Mouse (Mus musculus): ENCODE measurements around the gene Prss41. TPM values are rescaled to one million over a fixed set of nuclear protein-coding genes. Genes with fewer than 3 reads are reported as not detected.
A peak's percentile ranks its signal among the peaks of the same experiment; 100 is the strongest.
"Not testable (repeated sequence)": the region's sequence is repeated elsewhere in the genome, so short reads cannot be mapped to it uniquely, and the experiment has no call there.

The Prss41 gene
- 1.6 and 2.1 TPM in 2 replicates for polyA plus RNA-seq (2012; rRNA removed)
- polyA plus RNA-seq (2014; fragmentation: Nextera tagmentation; extraction: Ambion mirVana) = 0.28 and 0.78 TPM in 2 replicates

GRCm38 (mm10) chr17:23843812-23844273, at the start of gene Prss41, which contains the start of gene Prss32:
Prss41 (minus strand) TSS chr17:23844172.
Prss32 (plus strand) TSS chr17:23843855.
- Histone ChIP-seq H3K27ac (replicated peaks; ENCODE audit: low read depth, low read length) (no peak within 1 kb of the TSS), H3K9me3 (ENCODE audit: control insufficient read depth, low read length) (no peaks in the 10 kb centered on the region), H3K27me3 (ENCODE audit: control insufficient read depth, insufficient read depth, low read length) (no peaks in the 10 kb centered on the region), H3K4me2 (replicated peaks; ENCODE audit: low read depth, low read length, severe bottlenecking) (peak within 1 kb of the TSS; percentile 31), H3K9ac (ENCODE audit: low read depth, low read length, severe bottlenecking) (no peak within 1 kb of the TSS), H3K4me3 (replicated peaks; ENCODE audit: low read length) (no peak within 1 kb of the TSS), H3K4me1 (ENCODE audit: control insufficient read depth, insufficient read depth, low read length) (no peaks in the 10 kb centered on the region), H3K36me3 (ENCODE audit: control insufficient read depth, insufficient read depth, low read length) (no peaks in the 10 kb centered on the region)
- no peak for ATAC-seq (ENCODE audit: low FRiP score, low read depth)
- WGBS = 17% methylated on average over 19 of the region's 19 CpGs
- TF ChIP-seq POLR2A (IDR thresholded peaks at IDR 0.05; ENCODE audit: borderline replicate concordance, extremely low read depth, insufficient read depth, insufficient read length) = no peak
- DNase-seq (ENCODE audit: low spot score) = no peak

GRCm38 (mm10) chr17:23880576-23880975, 36.6 kb upstream of the Prss41 start, which contains the start of the genes Dcpp1 and Dcpp2:
Dcpp1 (plus strand) TSS chr17:23880876.
Dcpp2 (plus strand) TSS chr17:23880880.
- not testable (repeated sequence) for H3K4me1 ChIP-seq (ENCODE audit: control insufficient read depth, insufficient read depth, low read length); H3K36me3 ChIP-seq (ENCODE audit: control insufficient read depth, insufficient read depth, low read length); ATAC-seq (ENCODE audit: low FRiP score, low read depth); H3K4me3 ChIP-seq (replicated peaks; ENCODE audit: low read length); DNase-seq (ENCODE audit: low spot score); H3K27ac ChIP-seq (replicated peaks; ENCODE audit: low read depth, low read length); H3K4me2 ChIP-seq (replicated peaks; ENCODE audit: low read depth, low read length, severe bottlenecking); H3K9me3 ChIP-seq (ENCODE audit: control insufficient read depth, low read length); H3K27me3 ChIP-seq (ENCODE audit: control insufficient read depth, insufficient read depth, low read length); H3K9ac ChIP-seq (ENCODE audit: low read depth, low read length, severe bottlenecking)
- WGBS = 74% methylated on average over 4 of the region's 4 CpGs

- no peaks in the 10 kb centered on the region for H3K4me1 ChIP-seq (ENCODE audit: control insufficient read depth, insufficient read depth, low read length)
- TF ChIP-seq POLR2A (IDR thresholded peaks at IDR 0.05; ENCODE audit: borderline replicate concordance, extremely low read depth, insufficient read depth, insufficient read length) = no peak
- no peak for ATAC-seq (ENCODE audit: low FRiP score, low read depth)
- H3K9me3 ChIP-seq (ENCODE audit: control insufficient read depth, low read length) = no peaks in the 10 kb centered on the region
- H3K27ac ChIP-seq (replicated peaks; ENCODE audit: low read depth, low read length) = no peak overlapping the region
- WGBS = 77% methylated on average over 2 of the region's 2 CpGs
- no peak overlapping the region for H3K4me2 ChIP-seq (replicated peaks; ENCODE audit: low read depth, low read length, severe bottlenecking)
- no peaks in the 10 kb centered on the region for H3K36me3 ChIP-seq (ENCODE audit: control insufficient read depth, insufficient read depth, low read length)
- no peak overlapping the region for H3K4me3 ChIP-seq (replicated peaks; ENCODE audit: low read length)
- no peak overlapping the region for H3K9ac ChIP-seq (ENCODE audit: low read depth, low read length, severe bottlenecking)
- no peak for DNase-seq (ENCODE audit: low spot score)
- H3K27me3 ChIP-seq (ENCODE audit: control insufficient read depth, insufficient read depth, low read length) = no peaks in the 10 kb centered on the region
Observed at GRCm38 (mm10) chr17:23877166-23877565, 33.2 kb upstream of the Prss41 start.

GRCm38 (mm10) chr17:23876741-23877140, 32.8 kb upstream of the Prss41 start:
- Histone ChIP-seq H3K36me3 (ENCODE audit: control insufficient read depth, insufficient read depth, low read length) (no peaks in the 10 kb centered on the region), H3K4me3 (replicated peaks; ENCODE audit: low read length) (no peak overlapping the region), H3K27me3 (ENCODE audit: control insufficient read depth, insufficient read depth, low read length) (no peaks in the 10 kb centered on the region), H3K9me3 (ENCODE audit: control insufficient read depth, low read length) (no peaks in the 10 kb centered on the region), H3K4me1 (ENCODE audit: control insufficient read depth, insufficient read depth, low read length) (no peaks in the 10 kb centered on the region), H3K9ac (ENCODE audit: low read depth, low read length, severe bottlenecking) (no peak overlapping the region), H3K27ac (replicated peaks; ENCODE audit: low read depth, low read length) (no peak overlapping the region), H3K4me2 (replicated peaks; ENCODE audit: low read depth, low read length, severe bottlenecking) (no peak overlapping the region)
- no peak for DNase-seq (ENCODE audit: low spot score)
- no peak for ATAC-seq (ENCODE audit: low FRiP score, low read depth)
- WGBS = 45% methylated on average over 3 of the region's 3 CpGs
- no peak for TF ChIP-seq POLR2A (IDR thresholded peaks at IDR 0.05; ENCODE audit: borderline replicate concordance, extremely low read depth, insufficient read depth, insufficient read length)

GRCm38 (mm10) chr17:23873884-23874856, 30.2 kb upstream of the Prss41 start:
- H3K4me3 ChIP-seq (replicated peaks; ENCODE audit: low read length) = no peak overlapping the region
- H3K27me3 ChIP-seq (ENCODE audit: control insufficient read depth, insufficient read depth, low read length) = no peaks in the 10 kb centered on the region
- peak; percentile 47 for ATAC-seq (ENCODE audit: low FRiP score, low read depth)
- WGBS = 47% methylated on average over 8 of the region's 8 CpGs
- peak; percentile 63 for DNase-seq (ENCODE audit: low spot score)
- no peaks in the 10 kb centered on the region for H3K9me3 ChIP-seq (ENCODE audit: control insufficient read depth, low read length)
- no peak overlapping the region for H3K9ac ChIP-seq (ENCODE audit: low read depth, low read length, severe bottlenecking)
- H3K4me1 ChIP-seq (ENCODE audit: control insufficient read depth, insufficient read depth, low read length) = no peaks in the 10 kb centered on the region
- no peak for TF ChIP-seq POLR2A (IDR thresholded peaks at IDR 0.05; ENCODE audit: borderline replicate concordance, extremely low read depth, insufficient read depth, insufficient read length)
- H3K4me2 ChIP-seq (replicated peaks; ENCODE audit: low read depth, low read length, severe bottlenecking) = no peak overlapping the region
- H3K36me3 ChIP-seq (ENCODE audit: control insufficient read depth, insufficient read depth, low read length) = no peaks in the 10 kb centered on the region
- no peak overlapping the region for H3K27ac ChIP-seq (replicated peaks; ENCODE audit: low read depth, low read length)
